Mouse (Mus musculus): ENCODE measurements around the gene Sirt7. TPM values are rescaled to one million over a fixed set of nuclear protein-coding genes. Genes with fewer than 3 reads are reported as not detected.
"Not testable (repeated sequence)": the region's sequence is repeated elsewhere in the genome, so short reads cannot be mapped to it uniquely, and the experiment has no call there.

The Sirt7 gene
- polyA plus RNA-seq, 1 experiment from 2014 or later = 38.8 TPM

DNA sequence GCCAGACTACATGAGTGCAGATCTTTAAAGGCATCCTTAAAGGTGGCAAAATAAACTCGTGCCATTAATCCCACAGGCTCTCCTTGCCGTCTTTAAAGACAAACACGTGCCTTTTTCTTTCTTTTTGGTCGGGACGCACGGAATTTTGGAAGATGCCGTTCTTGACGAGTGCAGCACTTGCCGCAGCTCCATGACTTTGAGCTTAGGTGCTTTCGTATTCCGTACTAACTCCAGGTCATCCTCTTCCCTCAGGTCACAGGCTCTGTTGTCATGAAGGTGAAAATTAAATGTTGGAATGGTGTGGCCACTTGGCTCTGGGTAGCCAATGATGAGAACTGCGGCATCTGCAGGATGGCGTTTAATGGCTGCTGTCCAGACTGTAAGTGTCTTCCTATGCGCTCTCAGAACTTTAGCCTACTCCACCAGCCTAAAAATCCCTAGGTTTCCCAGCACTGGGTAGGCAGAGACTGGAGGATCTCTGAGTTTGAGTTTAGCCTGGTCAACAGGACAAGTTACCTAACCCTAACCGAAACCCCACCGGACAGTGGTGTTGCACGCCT, 26.0 kb downstream of the Sirt7 start:
- peaks cover 10% of the 10 kb centered on the region; the same call in 1 of the 2 replicates for H3K4me1 ChIP-seq (replicated peaks; ENCODE audit: insufficient read depth, low read length)
- peak overlapping the region; percentile 97 for H3K4me3 ChIP-seq (replicated peaks; ENCODE audit: low read depth, low read length)
- ATAC-seq (replicated peaks; ENCODE audit: low FRiP score, low read depth) (no peak), DNase-seq (ENCODE audit: low spot score) (no peak)
- peak overlapping the region; percentile 90 for H3K4me2 ChIP-seq (ENCODE audit: low read length)
- peak overlapping the region; percentile 60 for H3K9ac ChIP-seq (ENCODE audit: low read depth, low read length)
- H3K36me3 ChIP-seq (ENCODE audit: insufficient read depth, low read length) = peaks cover 38% of the 10 kb centered on the region
- peak overlapping the region; percentile 94 for H3K27ac ChIP-seq
- no peaks in the 10 kb centered on the region for H3K9me3 ChIP-seq (replicated peaks; ENCODE audit: low read length)
- WGBS = 38% methylated on average over 17 of the region's 17 CpGs
- H3K27me3 ChIP-seq (ENCODE audit: insufficient read depth, low read length) = no peaks in the 10 kb centered on the region
- no peak for TF ChIP-seq CTCF (IDR thresholded peaks at IDR 0.05; ENCODE audit: low read depth)

- peak; percentile 95 for ATAC-seq (replicated peaks; ENCODE audit: low FRiP score, low read depth)
- peaks cover 38% of the 10 kb centered on the region for H3K36me3 ChIP-seq (ENCODE audit: insufficient read depth, low read length)
These were observed 26.6 kb downstream of the Sirt7 start, which contains the start of the genes Alyref and Anapc11 for GRCm38 (mm10) chr11:120598283-120598989. TSS of gene Alyref (minus strand) at chr11:120598365. TSS of gene Anapc11 (plus strand) at chr11:120598421.

DNA sequence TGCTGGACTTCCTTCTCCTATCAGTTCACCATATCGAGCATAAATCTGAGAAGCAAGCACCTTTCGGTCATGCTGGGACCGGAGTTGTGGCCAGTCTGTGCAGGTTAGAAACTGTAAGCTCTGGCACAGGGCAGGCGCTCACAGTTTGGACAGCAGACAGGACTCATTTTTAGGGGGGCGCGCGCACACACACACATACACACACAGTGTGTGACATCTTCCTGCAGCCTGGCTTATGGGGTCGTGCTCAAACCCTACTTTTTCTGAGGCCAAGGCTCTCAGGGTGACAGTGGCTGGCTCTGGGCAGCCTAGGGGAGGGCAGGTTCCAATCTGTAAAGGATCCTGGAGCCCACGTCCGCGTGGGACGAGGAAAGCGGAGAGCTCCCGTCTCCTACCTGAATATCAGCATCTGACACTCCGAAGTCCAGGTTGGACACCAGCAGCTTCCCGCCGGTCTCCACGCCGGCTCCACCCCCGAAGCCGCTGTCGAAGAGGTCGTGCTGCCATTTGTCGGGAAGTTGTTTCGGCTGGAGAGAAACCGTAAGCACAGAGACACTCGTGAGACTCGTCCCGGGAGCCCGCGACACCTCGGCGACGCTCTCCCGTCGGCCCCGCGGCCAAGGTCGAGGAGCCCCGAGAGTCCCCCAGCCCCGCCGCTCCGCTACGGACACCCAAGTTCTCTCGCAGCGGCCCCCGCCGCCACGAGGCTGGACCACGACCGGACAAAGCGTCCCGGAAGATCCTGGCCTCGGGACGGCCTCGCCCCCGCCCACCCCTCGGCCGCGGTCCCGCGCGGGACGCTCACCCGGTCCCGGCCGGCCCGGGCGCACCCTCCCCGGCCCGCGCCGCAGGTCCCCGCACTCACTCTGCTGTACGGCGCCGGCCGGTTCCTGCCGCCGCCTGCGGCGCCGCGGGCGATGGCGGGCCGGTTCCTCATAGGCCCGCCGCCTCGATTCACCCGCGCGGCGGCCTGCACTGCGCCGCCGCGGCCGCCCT, 27.5 kb downstream of the Sirt7 start:
- DNase-seq (ENCODE audit: low spot score) = peak; percentile 53
- Histone ChIP-seq H3K27ac (peak overlapping the region; percentile 94), H3K9ac (ENCODE audit: low read depth, low read length) (peak overlapping the region; percentile 99), H3K4me3 (replicated peaks; ENCODE audit: low read depth, low read length) (peak overlapping the region; percentile 97), H3K9me3 (replicated peaks; ENCODE audit: low read length) (no peaks in the 10 kb centered on the region), H3K4me2 (ENCODE audit: low read length) (peak overlapping the region; percentile 90), H3K36me3 (ENCODE audit: insufficient read depth, low read length) (peaks cover 41% of the 10 kb centered on the region), H3K4me1 (replicated peaks; ENCODE audit: insufficient read depth, low read length) (peaks cover 10% of the 10 kb centered on the region; the same call in 1 of the 2 replicates), H3K27me3 (ENCODE audit: insufficient read depth, low read length) (no peaks in the 10 kb centered on the region)
- peak; percentile 61 for ATAC-seq (replicated peaks; ENCODE audit: low FRiP score, low read depth)
- TF ChIP-seq CTCF (IDR thresholded peaks at IDR 0.05; ENCODE audit: low read depth) = no peak
- 4% methylated on average over 79 of the region's 99 CpGs for WGBS

More at GRCm38 (mm10) chr11:120598283-120598989, 26.6 kb downstream of the Sirt7 start, which contains the start of the genes Alyref and Anapc11:
- Histone ChIP-seq H3K4me2 (ENCODE audit: low read length) (peak within 1 kb of the TSS; percentile 90), H3K27me3 (ENCODE audit: insufficient read depth, low read length) (no peaks in the 10 kb centered on the region), H3K4me3 (replicated peaks; ENCODE audit: low read depth, low read length) (peak within 1 kb of the TSS; percentile 97), H3K4me1 (replicated peaks; ENCODE audit: insufficient read depth, low read length) (peaks cover 10% of the 10 kb centered on the region; the same call in 1 of the 2 replicates), H3K27ac (peak within 1 kb of the TSS; percentile 94), H3K9me3 (replicated peaks; ENCODE audit: low read length) (no peaks in the 10 kb centered on the region), H3K9ac (ENCODE audit: low read depth, low read length) (peak within 1 kb of the TSS; percentile 99)
- TF ChIP-seq CTCF (IDR thresholded peaks at IDR 0.05; ENCODE audit: low read depth) = peak; percentile 14; the same call in 1 of the 2 replicates
- under 1% methylated on average over 88 of the region's 88 CpGs for WGBS
- peak; percentile 98 for DNase-seq (ENCODE audit: low spot score)

- H3K4me3 ChIP-seq (replicated peaks; ENCODE audit: low read depth, low read length) = no peak overlapping the region
- no peaks in the 10 kb centered on the region for H3K4me1 ChIP-seq (replicated peaks; ENCODE audit: insufficient read depth, low read length)
- no peak overlapping the region for H3K4me2 ChIP-seq (ENCODE audit: low read length)
- H3K9me3 ChIP-seq (replicated peaks; ENCODE audit: low read length) = no peaks in the 10 kb centered on the region
- no peaks in the 10 kb centered on the region for H3K27me3 ChIP-seq (ENCODE audit: insufficient read depth, low read length)
- TF ChIP-seq CTCF (IDR thresholded peaks at IDR 0.05; ENCODE audit: low read depth) = no peak
- DNase-seq (ENCODE audit: low spot score) (no peak), ATAC-seq (replicated peaks; ENCODE audit: low FRiP score, low read depth) (no peak)
- H3K36me3 ChIP-seq (ENCODE audit: insufficient read depth, low read length) = peaks cover 52% of the 10 kb centered on the region
- no peak overlapping the region for H3K27ac ChIP-seq
- no peak overlapping the region for H3K9ac ChIP-seq (ENCODE audit: low read depth, low read length)
- 90% methylated on average over 6 of the region's 6 CpGs for WGBS
These were observed 36.5 kb downstream of the Sirt7 start for GRCm38 (mm10) chr11:120588531-120588930.

DNA sequence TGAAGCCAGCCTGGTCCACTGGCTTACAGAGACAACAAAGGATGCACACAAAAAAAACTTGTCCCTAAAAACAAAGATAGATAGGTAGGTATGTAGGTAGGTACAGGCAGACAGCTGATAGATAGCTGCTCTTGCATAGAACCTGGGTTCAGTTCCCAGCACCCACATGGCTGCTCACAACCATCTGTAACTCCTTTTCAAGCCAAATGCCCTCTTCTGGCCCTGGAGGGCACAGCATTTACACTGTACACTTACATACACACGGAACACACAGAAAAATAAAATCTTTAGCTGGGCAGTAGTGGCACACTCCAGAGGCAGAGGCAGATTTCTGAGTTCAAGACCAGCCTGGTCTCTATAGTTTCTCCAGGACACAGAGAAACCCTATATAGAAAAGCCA, 41.1 kb downstream of the Sirt7 start:
- TF ChIP-seq CTCF (IDR thresholded peaks at IDR 0.05; ENCODE audit: low read depth) = 0 out of 2 replicates have a peak, but pooled peaks have one; percentile 1
- no peak for DNase-seq (ENCODE audit: low spot score)
- Histone ChIP-seq H3K36me3 (ENCODE audit: insufficient read depth, low read length) (peaks cover 33% of the 10 kb centered on the region; the same call in 1 of the 2 replicates), H3K27ac (no peak overlapping the region), H3K4me3 (replicated peaks; ENCODE audit: low read depth, low read length) (no peak overlapping the region), H3K9ac (ENCODE audit: low read depth, low read length) (no peak overlapping the region), H3K27me3 (ENCODE audit: insufficient read depth, low read length) (no peaks in the 10 kb centered on the region), H3K4me2 (ENCODE audit: low read length) (no peak overlapping the region), H3K9me3 (replicated peaks; ENCODE audit: low read length) (no peaks in the 10 kb centered on the region), H3K4me1 (replicated peaks; ENCODE audit: insufficient read depth, low read length) (peaks cover 12% of the 10 kb centered on the region)
- 100% methylated on average over 1 of the region's 1 CpGs for WGBS
- no peak for ATAC-seq (replicated peaks; ENCODE audit: low FRiP score, low read depth)

- H3K9ac ChIP-seq (ENCODE audit: low read depth, low read length); H3K27me3 ChIP-seq (ENCODE audit: insufficient read depth, low read length); H3K4me3 ChIP-seq (replicated peaks; ENCODE audit: low read depth, low read length); DNase-seq (ENCODE audit: low spot score); ATAC-seq (replicated peaks; ENCODE audit: low FRiP score, low read depth); H3K9me3 ChIP-seq (replicated peaks; ENCODE audit: low read length); H3K27ac ChIP-seq; H3K4me2 ChIP-seq (ENCODE audit: low read length): not testable (repeated sequence)
- 87% methylated on average over 2 of the region's 2 CpGs for WGBS
- peaks cover 12% of the 10 kb centered on the region for H3K4me1 ChIP-seq (replicated peaks; ENCODE audit: insufficient read depth, low read length)
- peaks cover 35% of the 10 kb centered on the region for H3K36me3 ChIP-seq (ENCODE audit: insufficient read depth, low read length)
These were observed 42.1 kb downstream of the Sirt7 start for GRCm38 (mm10) chr11:120582982-120583293.

All from kidney, postnatal 0 days (tissue).